Mouse (Mus musculus) midbrain, embryonic 16.5 days (tissue): ENCODE measurements around the gene Ahnak. TPM values are rescaled to one million over a fixed set of nuclear protein-coding genes. Genes with fewer than 3 reads are reported as not detected.
A peak's percentile ranks its signal among the peaks of the same experiment; 100 is the strongest.
"Not testable (repeated sequence)": the region's sequence is repeated elsewhere in the genome, so short reads cannot be mapped to it uniquely, and the experiment has no call there.

Experiments
- ATAC-seq: fragments of 200-750 bp; cut with Nextera tagmentation; 2 replicates; pipeline ENCODE4 v1.8.0; 2017; ENCODE audit warnings: moderate TSS enrichment
- H3K27ac ChIP-seq: fragments of 300-500 bp; sonication (generic); 2 replicates; pipeline ENCODE4 v1.5.1; 2014; ENCODE audit warnings: mild to moderate bottlenecking, low read length, mixed read lengths
- H3K27me3 ChIP-seq: fragments of 300-500 bp; sonication (generic); 2 replicates; pipeline ENCODE4 v1.6.1; 2014; ENCODE audit warnings: low read depth, low read length, mixed read lengths; ENCODE audit not compliant: control insufficient read depth, insufficient read depth
- H3K36me3 ChIP-seq: fragments of 300-500 bp; sonication (generic); 2 replicates; pipeline ENCODE4 v1.6.1; 2014; ENCODE audit warnings: mild to moderate bottlenecking, low read length, moderate library complexity, mixed read lengths; ENCODE audit not compliant: control insufficient read depth, insufficient read depth
- H3K4me1 ChIP-seq: fragments of 300-500 bp; sonication (generic); 2 replicates; pipeline ENCODE4 v1.6.1; 2014; ENCODE audit warnings: mild to moderate bottlenecking, low read length, mixed read lengths; ENCODE audit not compliant: control insufficient read depth, insufficient read depth
- H3K4me2 ChIP-seq: fragments of 300-500 bp; sonication (generic); 2 replicates; pipeline ENCODE4 v1.6.1; 2014; ENCODE audit warnings: mild to moderate bottlenecking, low read length, mixed read lengths
- H3K4me3 ChIP-seq: fragments of 300-500 bp; sonication (generic); 2 replicates; pipeline ENCODE4 v1.5.1; 2014; ENCODE audit warnings: low read depth, mild to moderate bottlenecking, low read length, moderate library complexity, mixed read lengths
- H3K9ac ChIP-seq: fragments of 300-500 bp; sonication (generic); 2 replicates; pipeline ENCODE4 v1.6.1; 2014; ENCODE audit warnings: low read depth, low read length, mixed read lengths
- H3K9me3 ChIP-seq: fragments of 300-500 bp; sonication (generic); replicated peaks from 2 replicates; pipeline ENCODE4 v1.6.1; 2014; ENCODE audit warnings: mild to moderate bottlenecking, low read length, mixed read lengths; ENCODE audit not compliant: control insufficient read depth, poor library complexity, severe bottlenecking
- WGBS: fragments of 180-500 bp; shearing (Covaris S2); extraction: QIAGEN DNeasy Blood & Tissue Kit; methylation state at CpG from one replicate; pipeline ENCODE4 v1.1.7; 2014; 5-methylcytosine and 5-hydroxymethylcytosine counted together
- polyA plus RNA-seq: library from polyadenylated mRNA; unstranded; fragments of >200 nt; fragmentation: Nextera tagmentation; extraction: Ambion mirVana; gene quantifications from 2 replicates; pipeline ENCODE4 v1.2.1, GENCODE M21; 2015

Ahnak gene
- polyA plus RNA-seq, 1 experiment from 2014 or later = 2.7 TPM

DNA sequence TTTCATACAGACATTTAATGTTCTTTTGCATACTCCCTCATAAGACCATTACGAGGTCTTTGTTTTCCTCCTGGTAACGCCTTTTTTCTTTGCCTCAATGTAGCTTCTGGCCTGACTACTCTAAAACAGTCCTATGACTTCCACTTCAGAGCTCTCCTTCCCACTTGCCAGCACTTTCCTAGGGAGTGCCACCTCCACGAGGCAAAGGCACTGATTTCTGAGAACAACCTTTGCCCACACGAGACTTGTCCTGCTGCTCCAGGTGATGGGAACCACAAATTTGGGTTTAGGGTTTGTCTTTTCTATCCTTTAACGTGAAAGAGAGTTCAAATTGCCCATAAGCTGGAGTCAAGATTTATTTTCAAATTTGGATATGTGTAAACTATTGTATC is 22.9 kb upstream of the Ahnak start:
- no peaks in the 10 kb centered on the region for H3K27me3 ChIP-seq
- peak overlapping the region; percentile 65 for H3K27ac ChIP-seq
- peak overlapping the region; percentile 50 for H3K4me2 ChIP-seq
- H3K9ac ChIP-seq = peak overlapping the region; percentile 16
- no peak for ATAC-seq
- peaks cover 45% of the 10 kb centered on the region for H3K36me3 ChIP-seq
- no peaks in the 10 kb centered on the region for H3K9me3 ChIP-seq
- H3K4me1 ChIP-seq = peaks cover 17% of the 10 kb centered on the region
- H3K4me3 ChIP-seq = peak overlapping the region; percentile 78
- 53% methylated on average over 5 of the region's 5 CpGs for WGBS

DNA sequence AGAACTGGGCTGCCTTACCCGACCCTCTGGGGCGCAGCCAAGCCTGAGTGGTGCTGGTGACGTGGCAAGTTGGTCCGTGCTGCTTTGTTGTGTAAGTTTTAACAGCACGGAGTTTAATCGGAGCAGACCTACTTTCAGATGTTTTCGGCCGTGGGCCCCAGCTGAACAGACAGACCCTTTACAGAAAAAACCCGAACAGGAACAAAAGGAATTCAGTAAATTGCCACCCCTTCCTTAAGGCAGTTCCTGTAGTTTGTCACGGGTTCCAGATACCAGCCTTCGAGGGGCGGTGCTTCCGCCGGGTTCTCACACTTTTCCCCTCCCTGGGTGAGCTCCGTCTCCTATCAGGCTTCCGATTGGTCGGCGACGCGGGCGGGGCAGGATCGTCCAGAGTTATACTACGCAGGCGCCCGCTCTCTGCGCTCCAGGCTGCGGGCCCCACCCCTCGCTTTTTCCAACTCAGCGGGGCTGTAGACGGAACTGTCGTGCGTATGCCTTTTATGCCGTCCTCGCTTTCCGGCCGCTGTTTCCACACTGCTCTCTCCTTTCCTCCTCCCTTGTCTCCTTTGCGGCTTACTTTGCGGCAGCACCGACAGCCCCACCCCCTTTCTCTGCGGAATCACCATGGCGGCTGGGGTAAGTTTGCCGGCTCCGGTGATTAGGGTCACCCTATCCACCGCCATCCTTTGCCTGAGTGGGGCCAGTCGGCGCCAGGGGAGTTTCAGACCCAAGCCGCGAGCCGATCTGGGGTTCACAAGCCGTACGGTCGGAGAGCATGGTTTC is 22.3 kb upstream of the Ahnak start, which contains the start of gene Eef1g:
Gene Eef1g, plus strand, starts transcription at position 452 of the 783 bp plus-strand sequence.
- peak within 1 kb of the TSS; percentile 82 for H3K9ac ChIP-seq
- H3K27me3 ChIP-seq = no peaks in the 10 kb centered on the region
- peak within 1 kb of the TSS; percentile 85 for H3K27ac ChIP-seq
- H3K4me3 ChIP-seq = peak within 1 kb of the TSS; percentile 78
- H3K4me2 ChIP-seq = peak within 1 kb of the TSS; percentile 94
- H3K9me3 ChIP-seq = no peaks in the 10 kb centered on the region
- peak; percentile 98 for ATAC-seq
- peaks cover 45% of the 10 kb centered on the region for H3K36me3 ChIP-seq
- H3K4me1 ChIP-seq = peaks cover 17% of the 10 kb centered on the region
- WGBS = under 1% methylated on average over 52 of the region's 52 CpGs

DNA sequence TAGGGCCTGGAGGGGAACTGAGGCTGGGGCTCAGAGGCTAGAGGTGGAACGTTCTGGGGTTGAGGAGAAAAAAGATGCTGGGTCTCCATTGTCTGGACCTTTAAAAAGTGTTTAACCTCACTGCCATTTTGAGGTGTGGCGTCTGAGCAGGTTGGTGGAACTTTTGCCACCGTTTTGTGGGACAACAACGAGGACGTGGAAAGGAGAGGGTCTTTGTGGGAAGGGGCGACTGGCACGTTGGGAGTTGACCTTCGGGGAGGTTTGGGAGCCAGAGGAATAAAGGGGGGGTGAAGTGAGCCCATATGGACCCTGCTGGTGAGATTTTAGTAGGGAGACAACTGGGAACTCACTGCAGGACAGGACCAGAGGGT is 21.7 kb upstream of the Ahnak start:
- 0% methylated on average over 8 of the region's 8 CpGs for WGBS
- Histone ChIP-seq H3K27ac (peak overlapping the region; percentile 85), H3K9ac (peak overlapping the region; percentile 82), H3K4me1 (peaks cover 17% of the 10 kb centered on the region), H3K36me3 (peaks cover 48% of the 10 kb centered on the region), H3K27me3 (no peaks in the 10 kb centered on the region), H3K4me3 (peak overlapping the region; percentile 78), H3K9me3 (no peaks in the 10 kb centered on the region), H3K4me2 (peak overlapping the region; percentile 94)
- 0 out of 2 replicates have a peak, but pooled peaks have one; percentile 2 for ATAC-seq

DNA sequence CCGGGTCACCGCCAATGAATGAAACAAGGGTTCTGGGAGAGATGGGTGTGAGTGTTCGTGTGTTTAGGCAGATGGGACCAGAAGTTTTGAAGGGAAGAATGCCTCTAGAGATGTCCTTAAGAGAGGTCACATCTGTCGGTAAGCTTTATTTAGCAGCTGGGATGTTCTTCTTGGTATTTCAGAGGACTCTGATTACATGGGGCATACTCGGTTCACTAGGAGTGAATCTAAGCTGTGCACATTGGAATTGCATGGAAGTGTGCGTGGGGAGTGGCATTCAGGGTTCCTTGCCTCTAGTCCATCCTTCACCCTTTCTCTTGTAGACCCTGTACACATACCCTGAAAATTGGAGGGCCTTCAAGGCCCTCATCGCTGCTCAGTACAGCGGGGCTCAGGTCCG is 21.2 kb upstream of the Ahnak start:
- Histone ChIP-seq H3K27ac (peak overlapping the region; percentile 85), H3K4me1 (peaks cover 17% of the 10 kb centered on the region), H3K36me3 (peaks cover 45% of the 10 kb centered on the region), H3K27me3 (no peaks in the 10 kb centered on the region), H3K9ac (peak overlapping the region; percentile 82), H3K4me2 (peak overlapping the region; percentile 94), H3K4me3 (peak overlapping the region; percentile 78), H3K9me3 (no peaks in the 10 kb centered on the region)
- 4% methylated on average over 7 of the region's 9 CpGs for WGBS
- ATAC-seq = no peak

DNA sequence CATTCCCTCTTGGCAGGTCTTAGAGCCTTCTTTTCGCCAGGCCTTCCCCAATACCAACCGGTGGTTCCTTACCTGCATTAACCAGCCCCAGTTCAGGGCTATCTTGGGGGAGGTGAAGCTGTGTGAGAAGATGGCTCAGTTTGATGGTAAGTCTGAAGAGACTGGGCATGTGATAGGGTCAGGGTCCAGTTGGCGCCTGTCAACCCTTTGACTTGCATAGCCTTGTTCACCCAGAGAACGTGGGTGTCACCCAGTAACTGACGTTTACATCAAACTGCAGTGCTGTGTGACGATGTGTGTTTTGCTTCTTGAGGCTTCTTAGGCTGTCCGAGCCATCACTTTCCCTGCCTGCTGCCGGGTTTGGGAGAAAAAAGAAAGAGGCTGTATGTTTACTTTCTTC is 16.6 kb upstream of the Ahnak start:
- WGBS = 90% methylated on average over 8 of the region's 8 CpGs
- H3K9ac ChIP-seq, H3K4me2 ChIP-seq, H3K27ac ChIP-seq, ATAC-seq, H3K9me3 ChIP-seq, H3K27me3 ChIP-seq, H3K4me3 ChIP-seq: not testable (repeated sequence)
- Histone ChIP-seq H3K36me3 (peaks cover 53% of the 10 kb centered on the region), H3K4me1 (peaks cover 14% of the 10 kb centered on the region)

DNA sequence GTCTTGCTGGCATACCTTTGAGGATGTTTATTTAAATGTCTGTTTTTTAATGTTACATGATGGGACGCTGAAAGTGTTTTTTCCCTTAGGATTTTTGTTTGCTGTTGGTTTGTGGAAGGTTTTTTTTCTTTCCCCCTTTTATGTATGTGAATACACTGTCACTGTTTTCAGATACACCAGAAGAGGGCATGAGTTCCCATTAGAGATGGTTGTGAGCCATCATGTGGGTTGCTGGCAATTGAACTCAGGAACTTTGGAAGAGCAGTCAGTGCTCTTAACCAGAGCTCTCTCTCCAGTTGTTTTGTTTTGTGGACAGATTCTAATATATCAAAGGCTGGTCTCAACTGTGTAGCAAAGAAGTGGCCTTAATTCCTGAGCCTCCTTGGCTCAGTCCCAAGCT is 14.4 kb upstream of the Ahnak start:
- Histone ChIP-seq H3K27ac (no peak overlapping the region), H3K9ac (no peak overlapping the region), H3K9me3 (no peaks in the 10 kb centered on the region), H3K4me3 (no peak overlapping the region), H3K4me2 (no peak overlapping the region), H3K27me3 (no peaks in the 10 kb centered on the region), H3K4me1 (no peaks in the 10 kb centered on the region), H3K36me3 (peaks cover 59% of the 10 kb centered on the region)
- ATAC-seq = no peak
- 95% methylated on average over 1 of the region's 1 CpGs for WGBS

DNA sequence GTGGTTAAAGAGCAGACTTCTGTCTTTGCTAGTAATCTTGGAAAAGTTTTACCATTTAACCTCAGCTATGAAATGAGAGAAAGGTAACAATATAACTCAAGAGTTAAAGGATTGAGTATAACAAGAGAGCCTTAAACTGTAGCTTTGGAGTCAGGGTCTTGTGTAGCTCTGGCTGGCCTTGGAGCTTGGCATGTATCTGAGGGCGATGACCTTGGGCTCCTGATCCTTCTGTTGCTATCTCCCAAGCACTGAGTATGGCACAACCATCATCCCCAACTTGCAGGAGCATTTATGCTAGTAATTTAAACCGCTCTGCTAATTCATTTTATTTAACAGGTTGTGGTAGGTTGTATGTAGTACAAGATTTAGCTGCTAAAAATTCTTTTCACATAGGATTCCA is 13.6 kb upstream of the Ahnak start:
- no peak overlapping the region for H3K27ac ChIP-seq
- no peak overlapping the region for H3K9ac ChIP-seq
- no peak overlapping the region for H3K4me3 ChIP-seq
- no peaks in the 10 kb centered on the region for H3K9me3 ChIP-seq
- no peak overlapping the region for H3K4me2 ChIP-seq
- H3K27me3 ChIP-seq = no peaks in the 10 kb centered on the region
- peaks cover 57% of the 10 kb centered on the region for H3K36me3 ChIP-seq
- WGBS = 99% methylated on average over 2 of the region's 2 CpGs
- ATAC-seq = no peak
- no peaks in the 10 kb centered on the region for H3K4me1 ChIP-seq

DNA sequence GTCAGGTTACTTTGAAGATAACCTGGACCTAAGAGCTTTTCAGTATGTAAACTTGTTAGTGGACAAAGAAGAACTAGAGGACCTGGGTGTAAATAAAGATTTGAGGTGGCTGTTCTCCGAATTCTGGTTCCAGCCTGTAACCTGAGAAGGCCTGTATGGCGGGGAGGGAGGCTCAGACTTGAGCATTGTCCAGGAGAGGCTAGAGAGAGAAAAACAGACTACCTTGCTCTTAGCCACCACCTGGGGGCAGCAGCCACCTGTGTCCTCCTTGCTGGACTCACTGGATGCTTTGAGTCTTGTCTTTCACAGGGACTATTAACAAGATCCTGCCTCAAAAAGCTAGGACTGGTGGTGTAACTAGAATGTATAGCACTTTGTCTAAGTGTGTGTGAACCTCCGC is 12.5 kb upstream of the Ahnak start:
- H3K27me3 ChIP-seq = no peaks in the 10 kb centered on the region
- no peaks in the 10 kb centered on the region for H3K9me3 ChIP-seq
- no peak overlapping the region for H3K4me2 ChIP-seq
- peaks cover 47% of the 10 kb centered on the region for H3K36me3 ChIP-seq
- no peak overlapping the region for H3K9ac ChIP-seq
- ATAC-seq = peak; percentile 58; the same call in 1 of the 2 replicates
- no peaks in the 10 kb centered on the region for H3K4me1 ChIP-seq
- no peak overlapping the region for H3K27ac ChIP-seq
- H3K4me3 ChIP-seq = no peak overlapping the region
- WGBS = 51% methylated on average over 3 of the region's 3 CpGs

DNA sequence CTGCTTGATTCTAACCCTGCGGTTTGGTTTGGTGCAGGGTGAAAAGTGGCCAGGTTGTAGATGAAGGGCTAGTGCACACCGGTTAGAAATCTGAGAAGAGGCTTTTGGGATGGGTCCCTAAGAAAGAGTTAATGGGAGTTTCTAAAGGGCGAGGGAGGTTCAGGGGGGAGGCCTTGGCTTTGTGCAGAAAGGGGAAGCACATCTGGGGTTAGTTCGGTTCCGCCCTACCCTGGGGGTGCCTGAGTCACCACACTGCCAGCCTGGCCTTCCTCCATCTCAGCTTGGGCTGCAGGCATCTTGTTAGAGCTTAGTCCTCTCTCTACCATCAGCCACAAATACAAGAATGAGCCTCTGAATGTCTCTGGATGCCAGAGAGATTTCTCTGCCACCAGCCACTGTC is 8.3 kb upstream of the Ahnak start:
- ATAC-seq = no peak
- 67% methylated on average over 5 of the region's 5 CpGs for WGBS
- Histone ChIP-seq H3K4me3 (no peak overlapping the region), H3K27me3 (no peaks in the 10 kb centered on the region), H3K4me1 (peaks cover 22% of the 10 kb centered on the region), H3K27ac (no peak overlapping the region), H3K4me2 (no peak overlapping the region), H3K36me3 (peaks cover 19% of the 10 kb centered on the region), H3K9ac (no peak overlapping the region), H3K9me3 (no peaks in the 10 kb centered on the region)
